Mouse (Mus musculus) small intestine, adult 2 months (tissue): ENCODE data around the gene Slc7a11. TPM values are rescaled to one million over a fixed set of nuclear protein-coding genes. Genes with fewer than 3 reads are reported as not detected.
"Not testable (repeated sequence)": the region's sequence is repeated elsewhere in the genome, so short reads cannot be mapped to it uniquely, and the experiment has no call there.

Source experiments
- H3K27ac ChIP-seq: fragments of 200-500 bp; 2 replicates; pipeline ENCODE4 v1.5.1; 2012; ENCODE audit warnings: low read depth, low read length, control low read depth, inconsistent platforms; ENCODE audit not compliant: insufficient read depth
- H3K27me3 ChIP-seq: fragments of 200-500 bp; 2 replicates; pipeline ENCODE4 v1.6.1; 2012; ENCODE audit warnings: mild to moderate bottlenecking, moderate library complexity, low read length, inconsistent platforms; ENCODE audit not compliant: control insufficient read depth, insufficient read depth
- H3K36me3 ChIP-seq: fragments of 200-500 bp; 2 replicates; pipeline ENCODE4 v1.6.1; 2012; ENCODE audit warnings: mild to moderate bottlenecking, low read length, control low read depth, inconsistent platforms; ENCODE audit not compliant: control insufficient read depth, insufficient read depth
- H3K4me1 ChIP-seq: fragments of 200-500 bp; 2 replicates; pipeline ENCODE4 v1.6.1; 2012; ENCODE audit warnings: low read length, inconsistent platforms, mixed read lengths; ENCODE audit not compliant: control insufficient read depth, insufficient read depth, insufficient read length
- H3K4me3 ChIP-seq: fragments of 200-500 bp; 2 replicates; pipeline ENCODE4 v1.5.1; 2012; ENCODE audit warnings: low read depth, mild to moderate bottlenecking, control low read depth, inconsistent platforms, low read length, moderate library complexity
- CTCF ChIP-seq: fragments of 200-500 bp; IDR thresholded peaks from 2 replicates; pipeline ENCODE4 v1.5.1; 2012; ENCODE audit warnings: low read depth, mild to moderate bottlenecking, control low read depth, inconsistent platforms, low read length, moderate library complexity, mixed read lengths; ENCODE audit not compliant: insufficient replicate concordance, insufficient read length; ENCODE audit errors: extremely low read depth
- POLR2A ChIP-seq: fragments of 200-500 bp; IDR thresholded peaks from 2 replicates; pipeline ENCODE4 v1.6.1; 2012; ENCODE audit warnings: low read depth, mild to moderate bottlenecking, control low read depth, inconsistent platforms, low read length, moderate library complexity
- WGBS: fragments of 180-500 bp; shearing (Covaris S2); methylation state at CpG from one replicate; pipeline ENCODE4 v1.1.7; 2018; 5-methylcytosine and 5-hydroxymethylcytosine counted together
- polyA plus RNA-seq: library from polyadenylated mRNA; depleted of rRNA; stranded (reverse); fragments of >200 nt; gene quantifications from 2 replicates; pipeline ENCODE4 v1.2.3, GENCODE M21; 2012

Gene Slc7a11
- polyA plus RNA-seq, 1 experiment = 0.27 TPM

DNA sequence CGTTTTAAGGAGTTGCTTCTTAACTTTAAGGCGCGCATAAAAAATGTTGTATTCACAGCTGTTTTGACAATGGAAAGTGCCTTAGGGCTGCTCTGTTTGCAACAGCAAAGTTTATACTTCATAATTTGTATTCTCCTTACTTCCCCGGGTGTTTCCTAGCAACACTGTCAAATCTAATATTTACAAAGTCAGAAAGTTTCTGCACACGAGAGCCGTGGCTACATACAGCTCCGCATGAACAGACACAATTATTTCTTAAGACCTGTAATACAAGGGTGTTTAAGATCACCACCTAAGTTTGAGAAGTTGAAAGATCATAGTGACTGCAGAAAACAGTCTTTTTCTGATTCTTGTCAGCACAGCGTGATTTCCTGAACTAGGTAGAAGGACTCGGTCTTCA is 528 bp upstream of the Slc7a11 start:
- Histone ChIP-seq H3K27me3 (no peaks in the 10 kb centered on the region), H3K27ac (0 out of 2 replicates have a peak overlapping the region, but pooled peaks have one; percentile 14), H3K4me1 (peaks cover 2% of the 10 kb centered on the region), H3K4me3 (no peak overlapping the region), H3K36me3 (no peaks in the 10 kb centered on the region)
- TF ChIP-seq POLR2A (no peak), CTCF (no peak)
- WGBS = under 1% methylated on average over 9 of the region's 9 CpGs

DNA sequence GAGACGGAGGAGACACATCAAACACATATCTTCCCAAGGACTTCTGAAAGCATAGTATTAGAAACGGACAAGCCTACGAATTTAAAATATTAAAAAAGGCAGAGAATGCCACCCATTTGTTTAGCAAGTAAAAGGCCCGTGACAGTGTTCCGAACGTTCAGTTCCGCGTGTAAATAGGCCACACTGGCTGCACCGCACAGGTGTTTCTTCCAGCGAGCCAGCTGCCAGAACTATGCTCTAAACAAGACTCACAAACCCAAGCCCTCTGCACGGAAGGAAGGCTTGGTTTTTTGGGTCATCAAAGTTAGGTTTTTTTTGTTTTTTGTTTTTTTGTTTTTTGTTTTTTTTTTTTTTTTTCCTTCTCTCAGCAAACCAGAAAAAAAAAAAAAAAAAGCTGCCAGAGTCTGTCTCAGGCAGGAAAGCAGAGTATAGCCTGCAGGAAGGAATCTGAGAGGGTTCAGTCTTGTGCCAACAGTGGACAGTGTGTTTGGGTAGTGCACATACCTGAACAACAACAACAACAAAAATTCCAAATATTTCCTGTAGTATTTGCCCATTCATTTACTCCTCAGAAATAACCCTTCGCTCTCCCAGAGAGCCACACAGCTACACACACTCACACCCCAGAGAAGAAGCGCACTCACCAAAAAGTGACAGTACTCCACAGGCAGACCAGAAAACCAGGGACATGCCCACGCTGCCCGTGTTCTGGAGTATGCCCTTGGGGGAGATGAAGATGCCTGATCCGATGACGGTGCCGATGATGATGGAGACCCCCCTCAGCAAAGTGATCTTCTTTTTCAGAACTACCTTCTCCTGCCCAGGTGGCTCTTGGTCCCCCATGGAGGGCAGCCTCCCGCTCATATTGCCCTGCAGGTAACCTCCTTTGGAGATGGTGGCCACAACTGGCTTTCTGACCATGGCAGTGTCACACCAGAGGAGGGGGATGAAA is 797 bp downstream of the Slc7a11 start:
- Histone ChIP-seq H3K27me3 (no peaks in the 10 kb centered on the region), H3K4me1 (peaks cover 2% of the 10 kb centered on the region), H3K4me3 (peak overlapping the region; percentile 33; the same call in 1 of the 2 replicates), H3K36me3 (no peaks in the 10 kb centered on the region), H3K27ac (no peak overlapping the region; the same call in 1 of the 2 replicates)
- no peak for TF ChIP-seq POLR2A
- TF ChIP-seq CTCF = no peak
- 81% methylated on average over 19 of the region's 19 CpGs for WGBS

DNA sequence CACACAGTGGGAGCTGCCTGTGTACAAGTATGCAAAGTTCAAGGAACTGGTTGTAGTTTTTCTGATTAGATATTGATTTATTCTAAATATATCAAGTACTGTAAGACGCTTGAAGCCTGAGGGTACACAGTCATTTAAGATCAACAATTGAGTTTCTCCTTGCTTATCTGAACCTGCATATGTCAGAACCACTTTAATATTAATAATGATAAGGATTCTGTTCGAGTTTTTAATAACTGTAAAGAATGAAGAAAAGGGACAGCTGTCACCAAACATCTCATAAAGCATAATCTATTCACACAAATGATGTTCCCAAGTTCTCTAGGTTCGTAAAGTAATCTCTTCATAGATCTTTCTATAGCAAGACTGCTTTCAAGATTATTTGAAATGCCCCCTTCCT is 2.1 kb downstream of the Slc7a11 start:
- Histone ChIP-seq H3K27ac (no peak overlapping the region), H3K4me3 (no peak overlapping the region), H3K4me1 (peaks cover 2% of the 10 kb centered on the region), H3K36me3 (no peaks in the 10 kb centered on the region), H3K27me3 (no peaks in the 10 kb centered on the region)
- TF ChIP-seq POLR2A (no peak), CTCF (no peak)
- 58% methylated on average over 3 of the region's 3 CpGs for WGBS

DNA sequence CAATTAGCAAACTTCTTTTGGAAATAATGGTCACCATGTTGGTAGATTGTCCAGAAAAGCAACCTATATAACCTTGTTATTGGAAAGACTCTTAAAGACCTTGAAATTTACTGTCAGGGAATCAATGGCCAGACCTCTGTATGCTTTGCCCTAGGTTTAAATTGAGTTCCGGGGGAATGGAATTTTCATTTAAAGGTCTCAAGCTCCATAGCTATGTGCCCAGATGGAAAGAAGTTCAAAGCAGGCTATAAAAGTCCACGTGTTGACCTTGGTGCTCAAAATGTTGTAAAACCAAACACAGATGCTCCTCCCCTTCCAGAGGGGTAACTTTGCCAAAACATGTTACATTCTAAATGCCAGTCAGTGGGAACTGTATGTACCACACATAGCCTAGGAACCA is 3.0 kb downstream of the Slc7a11 start:
- Histone ChIP-seq H3K27me3 (no peaks in the 10 kb centered on the region), H3K4me3 (no peak overlapping the region), H3K4me1 (peaks cover 2% of the 10 kb centered on the region), H3K36me3 (no peaks in the 10 kb centered on the region), H3K27ac (no peak overlapping the region)
- 50% methylated on average over 2 of the region's 2 CpGs for WGBS
- TF ChIP-seq POLR2A = no peak
- no peak for TF ChIP-seq CTCF

DNA sequence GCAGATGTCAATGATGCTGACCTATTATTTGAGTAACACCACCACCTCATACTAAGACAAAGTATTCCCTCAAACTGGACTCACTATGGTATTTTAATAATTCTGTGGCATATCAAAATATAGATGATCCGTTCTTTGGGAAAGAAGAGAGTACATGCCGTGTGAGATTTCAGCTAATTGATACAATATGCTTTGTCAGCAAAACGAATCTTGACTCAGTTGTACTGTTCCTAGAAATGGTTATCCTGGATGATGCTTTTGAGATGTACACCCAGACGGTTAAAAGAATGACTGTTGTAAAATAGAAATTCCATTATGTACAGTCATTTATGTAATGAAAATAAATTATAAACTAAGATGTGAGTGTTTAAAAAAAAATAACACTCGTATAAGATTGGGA is 4.0 kb downstream of the Slc7a11 start:
- H3K27ac ChIP-seq = no peak overlapping the region
- no peaks in the 10 kb centered on the region for H3K27me3 ChIP-seq
- H3K4me1 ChIP-seq = peaks cover 2% of the 10 kb centered on the region
- 87% methylated on average over 5 of the region's 5 CpGs for WGBS
- no peak overlapping the region for H3K4me3 ChIP-seq
- no peaks in the 10 kb centered on the region for H3K36me3 ChIP-seq
- TF ChIP-seq CTCF (no peak), POLR2A (no peak)

DNA sequence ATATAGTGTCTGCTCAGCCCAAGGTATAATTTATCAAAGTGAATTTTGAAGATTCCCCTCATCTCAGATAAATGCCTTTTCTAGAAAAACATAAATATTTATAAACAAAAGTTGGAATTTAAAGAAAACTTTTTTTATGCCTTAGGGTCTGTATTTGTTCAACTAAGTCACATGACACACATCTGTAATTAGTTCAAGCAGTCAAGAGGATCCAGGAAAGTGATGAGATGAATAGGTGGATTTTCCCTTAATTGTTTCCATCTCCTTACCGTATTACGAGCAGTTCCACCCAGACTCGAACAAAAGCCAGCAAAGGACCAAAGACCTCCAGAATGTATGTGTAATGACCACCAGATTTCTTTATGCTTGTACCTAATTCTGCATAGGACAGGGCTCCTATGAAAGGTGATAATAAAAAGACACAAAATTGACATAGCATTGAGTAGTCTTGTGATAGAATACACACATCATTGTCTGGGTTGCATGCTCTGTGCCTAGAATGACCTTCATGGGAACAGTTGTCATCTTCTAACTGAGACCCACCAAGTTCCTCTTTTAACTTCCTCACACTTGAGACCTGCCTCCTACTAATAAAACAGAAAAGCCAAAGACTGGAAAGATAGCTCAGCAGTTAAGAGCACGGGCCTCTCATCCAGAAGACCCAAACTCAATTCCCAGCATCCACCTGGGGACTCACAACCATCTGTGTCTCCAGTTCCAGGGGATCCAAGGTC is 4.7 kb downstream of the Slc7a11 start:
- Histone ChIP-seq H3K4me3 (no peak overlapping the region), H3K4me1 (peaks cover 2% of the 10 kb centered on the region), H3K36me3 (no peaks in the 10 kb centered on the region), H3K27ac (no peak overlapping the region), H3K27me3 (no peaks in the 10 kb centered on the region)
- TF ChIP-seq POLR2A (no peak), CTCF (no peak)
- WGBS = 75% methylated on average over 4 of the region's 4 CpGs

DNA sequence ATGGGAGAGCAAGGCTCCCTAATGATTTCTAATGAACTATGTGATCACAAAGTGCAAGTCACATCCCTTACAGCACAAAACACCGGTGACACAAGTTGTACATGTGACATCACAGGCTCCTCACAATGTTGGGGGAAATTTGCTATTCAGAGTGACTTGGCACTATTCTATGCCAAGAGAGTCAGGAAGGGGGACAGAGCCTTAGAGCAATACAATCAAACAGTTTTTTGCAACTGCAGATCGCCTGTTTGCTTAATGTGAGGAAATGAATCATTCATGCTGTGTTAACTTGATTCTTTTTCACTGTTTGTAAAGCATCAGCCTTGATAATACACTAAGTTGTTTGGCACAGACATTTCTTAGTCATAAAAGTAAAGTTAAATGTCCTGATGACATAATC is 5.3 kb downstream of the Slc7a11 start:
- H3K27me3 ChIP-seq, H3K27ac ChIP-seq, H3K4me1 ChIP-seq, H3K4me3 ChIP-seq, H3K36me3 ChIP-seq: not testable (repeated sequence)
- WGBS = 46% methylated on average over 2 of the region's 2 CpGs

DNA sequence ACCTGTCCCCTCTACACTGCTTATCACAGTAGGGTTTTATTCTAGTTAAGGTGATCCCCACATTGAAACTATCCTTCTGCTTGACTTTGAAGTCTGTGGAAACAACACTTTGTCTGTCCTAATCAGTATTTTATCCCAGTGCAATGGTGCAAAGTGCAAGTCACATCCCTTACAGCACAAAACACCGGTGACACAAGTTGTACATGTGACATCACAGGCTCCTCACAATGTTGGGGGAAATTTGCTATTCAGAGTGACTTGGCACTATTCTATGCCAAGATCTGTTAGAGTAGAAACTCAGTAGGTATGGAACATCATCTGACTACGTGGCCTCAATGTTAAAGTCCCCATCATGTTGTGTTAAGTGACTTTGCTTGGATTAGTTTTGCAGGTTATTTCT is 7.0 kb downstream of the Slc7a11 start:
- 73% methylated on average over 2 of the region's 2 CpGs for WGBS
- not testable (repeated sequence) for H3K27me3 ChIP-seq, H3K4me3 ChIP-seq, H3K4me1 ChIP-seq, H3K36me3 ChIP-seq, H3K27ac ChIP-seq
